Mouse (Mus musculus): ENCODE results near the gene Nelfa.

GRCm38 (mm10) chr5:33959382-33959781 lies 23.2 kb upstream of the Nelfa start:
- TF ChIP-seq POLR2A (IDR thresholded peaks at IDR 0.05; ENCODE audit: low read depth, low read length) (no peak), CTCF (IDR thresholded peaks at IDR 0.05; ENCODE audit: borderline replicate concordance, insufficient read depth, low read length) (no peak)

Measured in embryonic fibroblast, embryonic 13.5 days (primary cell).